Mouse (Mus musculus) stomach, embryonic 14.5 days (tissue): ENCODE data around the gene Fdx1. TPM values are rescaled to one million over a fixed set of nuclear protein-coding genes. Genes with fewer than 3 reads are reported as not detected.

Experiments used
- ATAC-seq: fragments of 200-750 bp; cut with Nextera tagmentation; 2 replicates; pipeline ENCODE4 v1.8.0; 2017; ENCODE audit warnings: low read depth, moderate TSS enrichment; ENCODE audit not compliant: insufficient number of reproducible peaks, insufficient read depth, low FRiP score
- H3K27ac ChIP-seq: fragments of 300-500 bp; sonication (generic); 2 replicates; pipeline ENCODE4 v1.5.1; 2014; ENCODE audit warnings: mild to moderate bottlenecking, low read length, moderate library complexity, mixed read lengths
- H3K27me3 ChIP-seq: fragments of 300-500 bp; sonication (generic); 2 replicates; pipeline ENCODE4 v1.6.1; 2014; ENCODE audit warnings: low read length, control low read depth, mixed read lengths; ENCODE audit not compliant: control insufficient read depth, insufficient read depth
- H3K36me3 ChIP-seq: fragments of 300-500 bp; sonication (generic); 2 replicates; pipeline ENCODE4 v1.6.1; 2014; ENCODE audit warnings: mild to moderate bottlenecking, control low read depth, low read length, moderate library complexity, mixed read lengths; ENCODE audit not compliant: control insufficient read depth, insufficient read depth
- H3K4me1 ChIP-seq: fragments of 300-500 bp; sonication (generic); 2 replicates; pipeline ENCODE4 v1.6.1; 2014; ENCODE audit warnings: low read length, control low read depth, mixed read lengths; ENCODE audit not compliant: control insufficient read depth, insufficient read depth
- H3K4me2 ChIP-seq: fragments of 300-500 bp; sonication (generic); replicated peaks from 2 replicates; pipeline ENCODE4 v1.6.1; 2014; ENCODE audit warnings: low read depth, low read length, control low read depth
- H3K4me3 ChIP-seq: fragments of 300-500 bp; sonication (generic); 2 replicates; pipeline ENCODE4 v1.5.1; 2014; ENCODE audit warnings: low read depth, low read length, control low read depth
- H3K9ac ChIP-seq: fragments of 300-500 bp; sonication (generic); replicated peaks from 2 replicates; pipeline ENCODE4 v1.6.1; 2014; ENCODE audit warnings: low read depth, mild to moderate bottlenecking, control low read depth, low read length, moderate library complexity, mixed read lengths
- H3K9me3 ChIP-seq: fragments of 300-500 bp; sonication (generic); 2 replicates; pipeline ENCODE4 v1.6.1; 2016; ENCODE audit warnings: low read depth, low read length, control low read depth; ENCODE audit not compliant: control insufficient read depth
- WGBS: fragments of 180-500 bp; shearing (Covaris S2); extraction: QIAGEN DNeasy Blood & Tissue Kit; methylation state at CpG from one replicate; pipeline ENCODE4 v1.1.7; 2014; 5-methylcytosine and 5-hydroxymethylcytosine counted together
- polyA plus RNA-seq: library from polyadenylated mRNA; unstranded; fragments of >200 nt; fragmentation: Nextera tagmentation; extraction: Ambion mirVana; gene quantifications from 2 replicates; pipeline ENCODE4 v1.2.1, GENCODE M21; 2014

Fdx1 gene
- polyA plus RNA-seq, 1 experiment from 2014 or later, result 75.2 TPM

DNA sequence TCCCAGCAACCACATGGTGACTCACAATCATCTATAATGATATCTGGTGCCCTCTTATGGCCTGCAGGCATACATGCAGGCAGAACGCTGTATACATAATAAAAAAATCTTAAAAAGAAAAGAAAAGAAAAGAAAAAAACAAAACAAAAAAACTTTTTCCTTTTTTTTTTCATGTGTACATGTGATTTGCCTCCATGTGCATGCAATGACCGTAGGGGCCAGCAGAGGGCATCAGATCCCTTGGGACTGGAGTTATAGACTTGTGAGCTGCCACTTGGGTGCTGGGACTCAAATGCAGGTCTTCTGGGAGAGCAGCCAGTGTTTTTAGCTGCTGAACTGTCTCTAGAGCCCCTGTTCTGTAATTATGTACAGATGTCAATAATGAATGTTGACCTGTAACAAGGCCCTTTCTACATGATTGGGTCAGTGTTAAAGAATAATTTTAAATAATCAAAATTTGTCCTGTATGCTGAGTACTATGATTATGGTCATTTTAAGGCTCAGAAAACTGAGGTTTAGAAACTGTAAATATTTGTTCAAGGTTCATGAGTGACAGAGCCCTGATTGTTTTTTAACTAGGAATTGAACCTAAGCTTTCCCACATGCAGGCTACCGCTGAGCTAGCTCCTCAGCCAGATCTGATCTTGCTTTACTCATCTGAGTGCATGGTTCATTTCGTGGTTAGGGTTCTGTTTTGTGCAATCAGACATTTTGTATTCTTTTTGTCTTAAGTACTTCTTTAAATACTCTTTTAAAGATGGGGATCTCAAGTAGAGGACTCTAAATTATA is 30.3 kb upstream of the Fdx1 start:
- H3K4me1 ChIP-seq, result 0 out of 2 replicates have a peak, but pooled peaks cover 5% of the 10 kb centered on the region
- H3K4me2 ChIP-seq, result no peak overlapping the region
- no peaks in the 10 kb centered on the region for H3K9me3 ChIP-seq
- H3K27ac ChIP-seq, result no peak overlapping the region
- WGBS, result 74% methylated on average over 4 of the region's 4 CpGs
- H3K9ac ChIP-seq, result no peak overlapping the region
- ATAC-seq, result no peak
- H3K36me3 ChIP-seq, result no peaks in the 10 kb centered on the region
- H3K4me3 ChIP-seq, result no peak overlapping the region
- H3K27me3 ChIP-seq, result no peaks in the 10 kb centered on the region

DNA sequence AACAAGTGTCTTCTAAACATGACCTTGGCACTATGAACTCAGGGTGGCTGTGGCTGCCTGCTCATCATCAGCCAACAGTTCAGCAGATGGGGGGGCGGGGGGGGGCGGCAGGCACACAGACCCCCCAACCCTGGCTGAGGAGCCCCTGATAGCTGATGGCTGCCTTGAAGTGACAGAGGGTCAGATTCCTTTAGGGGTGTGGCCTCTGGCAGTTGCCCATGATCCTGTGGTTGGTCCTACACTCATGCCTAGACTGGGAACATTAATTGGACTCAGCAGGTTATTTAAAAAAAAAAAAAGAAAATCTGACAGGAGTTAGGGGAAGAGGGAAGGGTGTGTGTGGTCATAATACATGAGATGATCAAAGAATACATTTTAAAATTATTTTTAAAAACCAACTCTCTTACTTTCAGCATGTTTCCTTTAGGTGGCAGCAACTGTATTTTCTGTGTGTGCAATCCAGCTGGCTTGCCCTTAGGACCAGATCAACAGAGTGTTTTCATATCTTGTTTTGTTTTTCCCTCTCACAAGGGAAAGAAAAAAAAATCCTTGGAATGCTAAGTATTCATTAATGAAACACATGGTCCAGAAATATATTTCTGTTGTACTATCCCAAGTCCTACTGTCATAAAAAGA is 28.0 kb upstream of the Fdx1 start:
- Histone ChIP-seq H3K4me2 (no peak overlapping the region), H3K27ac (no peak overlapping the region), H3K27me3 (no peaks in the 10 kb centered on the region), H3K9ac (no peak overlapping the region), H3K4me1 (0 out of 2 replicates have a peak, but pooled peaks cover 5% of the 10 kb centered on the region), H3K36me3 (no peaks in the 10 kb centered on the region), H3K4me3 (no peak overlapping the region), H3K9me3 (no peaks in the 10 kb centered on the region)
- 19% methylated on average over 2 of the region's 2 CpGs for WGBS
- no peak for ATAC-seq

DNA sequence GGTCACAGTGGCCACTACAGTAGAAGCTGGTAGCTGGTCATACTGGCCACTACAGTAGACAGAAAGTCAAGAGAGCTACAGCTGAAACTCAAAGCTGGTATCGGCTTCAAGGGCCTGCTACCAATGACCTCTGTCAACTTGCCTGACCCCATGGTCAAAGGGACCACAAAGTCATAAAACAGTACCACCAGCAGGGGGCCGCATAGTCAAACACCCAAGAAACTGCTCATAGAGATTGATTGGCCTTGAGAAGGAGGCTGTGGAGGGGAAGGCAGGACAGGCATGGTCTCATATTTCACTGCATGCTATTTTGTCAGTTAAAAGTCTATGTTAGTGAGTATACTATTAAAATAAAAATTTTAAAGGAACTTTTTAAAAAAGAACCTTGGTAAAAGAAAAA is 27.5 kb upstream of the Fdx1 start:
- Histone ChIP-seq H3K4me2 (no peak overlapping the region), H3K4me3 (no peak overlapping the region), H3K27me3 (no peaks in the 10 kb centered on the region), H3K9ac (no peak overlapping the region), H3K4me1 (0 out of 2 replicates have a peak, but pooled peaks cover 5% of the 10 kb centered on the region), H3K27ac (no peak overlapping the region), H3K36me3 (no peaks in the 10 kb centered on the region), H3K9me3 (no peaks in the 10 kb centered on the region)
- WGBS, result 12% methylated on average over 2 of the region's 2 CpGs
- ATAC-seq, result no peak

DNA sequence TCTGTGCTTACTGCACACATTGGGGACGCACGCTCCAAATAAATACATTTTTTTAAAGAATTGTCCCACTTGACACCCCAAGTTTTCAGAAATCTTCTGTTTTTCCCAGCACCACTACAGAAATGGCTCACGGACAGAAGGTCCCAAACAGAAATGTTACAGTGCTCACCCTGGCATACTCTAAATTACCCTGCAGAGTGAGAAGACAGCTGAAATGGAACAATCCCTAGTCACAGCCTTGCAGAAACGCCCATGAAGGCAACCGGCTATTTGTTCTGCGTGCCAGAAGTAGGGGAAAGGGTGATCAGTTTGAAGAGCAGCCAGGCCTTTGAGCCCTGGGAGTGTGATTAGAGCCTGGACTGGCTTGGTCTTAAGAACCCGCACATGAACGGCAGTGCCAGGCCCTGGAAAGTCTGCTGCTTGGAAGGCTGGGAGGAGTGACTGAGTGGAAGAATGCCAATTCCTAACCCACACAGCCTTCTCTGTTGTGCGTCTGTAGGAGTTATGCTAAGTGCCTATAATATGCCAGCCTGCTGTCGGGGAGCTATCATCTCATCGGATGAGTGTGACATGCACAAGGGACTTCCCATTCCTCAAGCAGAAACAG is 22.2 kb upstream of the Fdx1 start:
- ATAC-seq, result no peak
- no peak overlapping the region for H3K4me3 ChIP-seq
- H3K9me3 ChIP-seq, result no peaks in the 10 kb centered on the region
- H3K4me1 ChIP-seq, result no peaks in the 10 kb centered on the region
- no peak overlapping the region for H3K9ac ChIP-seq
- H3K27ac ChIP-seq, result no peak overlapping the region
- H3K36me3 ChIP-seq, result no peaks in the 10 kb centered on the region
- WGBS, result 72% methylated on average over 11 of the region's 11 CpGs
- H3K4me2 ChIP-seq, result no peak overlapping the region
- H3K27me3 ChIP-seq, result no peaks in the 10 kb centered on the region

DNA sequence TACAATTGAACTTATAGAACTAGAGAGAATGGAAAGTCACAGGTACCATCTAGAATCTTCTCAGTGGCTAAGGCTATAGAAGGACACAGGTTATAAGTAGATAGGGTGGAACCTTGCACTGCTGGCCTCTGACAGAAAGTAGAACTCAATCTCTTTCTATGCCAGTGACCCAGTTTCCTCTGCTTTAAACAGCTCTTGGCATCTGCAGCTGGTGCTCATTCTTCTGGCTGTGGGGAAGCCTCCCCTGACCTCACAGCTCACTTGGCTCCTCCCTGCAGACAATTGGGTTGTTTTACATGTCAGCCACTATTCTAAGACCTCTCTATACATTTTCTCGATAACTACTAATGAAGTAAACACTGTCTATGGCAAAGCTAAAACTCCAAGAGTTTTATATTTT is 17.8 kb upstream of the Fdx1 start:
- no peaks in the 10 kb centered on the region for H3K9me3 ChIP-seq
- no peak overlapping the region for H3K27ac ChIP-seq
- H3K4me3 ChIP-seq, result no peak overlapping the region
- ATAC-seq, result no peak
- no peaks in the 10 kb centered on the region for H3K4me1 ChIP-seq
- no peaks in the 10 kb centered on the region for H3K27me3 ChIP-seq
- WGBS, result 67% methylated on average over 1 of the region's 1 CpGs
- H3K4me2 ChIP-seq, result no peak overlapping the region
- H3K9ac ChIP-seq, result no peak overlapping the region
- H3K36me3 ChIP-seq, result no peaks in the 10 kb centered on the region

DNA sequence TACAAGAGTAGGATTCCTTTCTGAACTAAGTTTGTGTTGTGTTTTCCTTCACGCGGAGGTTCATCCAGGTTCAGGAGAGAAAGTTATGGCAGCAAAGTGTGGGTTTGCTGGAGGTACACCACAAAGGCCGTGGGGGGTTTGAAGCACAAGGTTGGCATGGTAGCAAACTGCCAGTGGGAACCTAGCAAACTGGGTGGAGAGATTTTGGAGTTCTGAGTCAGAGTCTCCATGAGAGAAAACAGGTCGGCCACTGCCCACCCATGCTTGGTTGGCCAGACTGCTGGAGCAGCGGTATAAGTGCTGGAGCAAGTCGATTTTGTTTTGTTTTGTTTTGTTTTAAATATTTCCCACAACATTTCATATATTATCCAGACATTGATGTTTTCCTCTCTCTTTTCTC is 15.9 kb upstream of the Fdx1 start:
- Histone ChIP-seq H3K27me3 (no peaks in the 10 kb centered on the region), H3K9ac (no peak overlapping the region), H3K4me3 (no peak overlapping the region), H3K27ac (no peak overlapping the region), H3K9me3 (no peaks in the 10 kb centered on the region), H3K4me2 (no peak overlapping the region), H3K36me3 (no peaks in the 10 kb centered on the region), H3K4me1 (no peaks in the 10 kb centered on the region)
- no peak for ATAC-seq
- 91% methylated on average over 6 of the region's 6 CpGs for WGBS

DNA sequence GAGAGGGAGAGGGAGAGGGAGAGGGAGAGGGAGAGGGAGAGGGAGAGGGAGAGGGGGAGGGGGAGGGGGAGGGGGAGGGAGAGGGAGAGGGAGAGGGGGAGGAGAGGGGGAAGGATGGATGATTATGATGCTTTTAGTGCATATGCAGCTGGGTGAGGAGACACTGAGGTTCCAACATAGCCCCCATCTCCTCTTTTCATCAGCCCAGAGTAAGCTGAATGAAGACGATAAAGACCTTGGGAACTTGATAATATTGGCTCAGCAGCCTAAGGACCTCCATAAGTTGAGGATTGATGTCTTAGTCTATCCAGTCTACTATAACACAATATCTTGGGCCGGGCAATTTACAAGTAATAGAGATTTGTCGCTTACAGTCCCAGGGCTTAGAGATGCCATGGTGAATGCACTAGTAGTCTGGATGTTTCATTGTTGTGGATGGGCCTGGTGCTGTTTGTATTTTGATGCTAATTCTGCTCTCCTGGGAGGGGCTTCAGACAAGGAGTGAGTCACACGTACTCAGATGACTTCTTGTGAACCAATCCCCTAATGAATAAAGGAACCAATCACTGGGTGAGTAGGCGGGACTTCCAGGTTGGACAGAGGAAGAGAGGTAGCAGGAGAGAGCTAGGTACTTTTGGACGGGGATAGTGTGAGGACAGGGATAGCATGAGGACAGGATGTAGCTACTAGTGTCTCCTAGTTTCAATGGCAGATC is 15.3 kb upstream of the Fdx1 start:
- Histone ChIP-seq H3K9ac (no peak overlapping the region), H3K36me3 (no peaks in the 10 kb centered on the region), H3K27ac (no peak overlapping the region), H3K4me3 (no peak overlapping the region), H3K4me1 (no peaks in the 10 kb centered on the region), H3K27me3 (no peaks in the 10 kb centered on the region), H3K4me2 (no peak overlapping the region), H3K9me3 (no peaks in the 10 kb centered on the region)
- WGBS, result 88% methylated on average over 6 of the region's 6 CpGs
- no peak for ATAC-seq

DNA sequence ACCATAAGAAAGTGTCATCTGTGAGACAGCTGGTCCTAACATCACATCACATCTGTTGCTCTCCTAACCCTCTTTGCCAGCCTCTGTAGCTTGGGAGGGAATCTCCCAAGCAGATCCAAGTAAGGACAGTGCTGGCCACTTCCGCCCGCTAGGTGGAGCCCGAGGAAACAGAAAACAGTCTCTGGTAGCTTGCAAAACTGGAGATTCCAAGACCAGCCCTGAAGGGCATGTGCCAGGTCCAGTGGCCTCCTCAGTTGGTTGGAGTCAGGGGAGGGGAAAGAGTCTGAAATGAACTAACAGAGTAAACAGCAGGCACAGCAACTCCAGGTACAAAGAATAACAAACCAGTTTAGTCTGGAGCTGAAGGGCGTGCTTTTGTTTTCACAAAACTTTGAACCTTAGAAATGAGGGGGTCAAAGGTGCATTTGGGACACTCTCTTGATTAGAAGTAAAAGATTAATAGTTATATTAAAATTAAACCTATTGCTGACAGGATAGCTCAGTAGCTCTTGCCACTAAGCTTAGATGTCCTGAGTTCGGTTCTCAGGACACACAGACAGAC is 14.2 kb upstream of the Fdx1 start:
- Histone ChIP-seq H3K36me3 (no peaks in the 10 kb centered on the region), H3K4me1 (no peaks in the 10 kb centered on the region), H3K9me3 (no peaks in the 10 kb centered on the region), H3K9ac (no peak overlapping the region), H3K27ac (no peak overlapping the region), H3K4me2 (no peak overlapping the region), H3K4me3 (no peak overlapping the region), H3K27me3 (no peaks in the 10 kb centered on the region)
- 42% methylated on average over 5 of the region's 5 CpGs for WGBS
- ATAC-seq, result peak; percentile 58; the same call in 1 of the 2 replicates
